Mouse (Mus musculus): ENCODE data around the gene Cenpv.
"Not testable (repeated sequence)": the region's sequence is repeated elsewhere in the genome, so short reads cannot be mapped to it uniquely, and the experiment has no call there.

Gene Cenpv

GRCm38 (mm10) chr11:62509571-62509970 is 29.5 kb downstream of the Cenpv start:
- intact Hi-C loops (cut with DNase I): no loop called here

DNA sequence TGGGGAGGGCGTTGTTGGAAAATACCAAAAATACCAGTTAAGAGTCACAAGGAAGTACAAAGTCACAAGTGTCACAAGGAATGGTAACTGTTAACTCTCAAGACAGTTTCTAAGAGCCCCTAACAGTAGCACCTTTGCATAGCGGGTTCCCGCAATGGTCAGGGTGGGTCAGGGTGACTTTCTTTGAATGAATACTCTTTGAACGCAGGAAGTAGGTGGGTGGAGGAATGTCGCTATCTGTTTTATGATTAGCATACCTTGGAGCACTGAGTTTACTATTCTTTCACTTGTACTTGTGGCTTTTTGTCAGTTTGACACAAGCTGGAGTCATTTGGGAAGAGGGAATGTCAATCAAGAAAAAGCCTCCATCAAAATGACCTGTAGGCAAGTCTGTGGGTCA is 30.2 kb downstream of the Cenpv start:
- intact Hi-C loops (cut with DNase I): not testable (repeated sequence)

DNA sequence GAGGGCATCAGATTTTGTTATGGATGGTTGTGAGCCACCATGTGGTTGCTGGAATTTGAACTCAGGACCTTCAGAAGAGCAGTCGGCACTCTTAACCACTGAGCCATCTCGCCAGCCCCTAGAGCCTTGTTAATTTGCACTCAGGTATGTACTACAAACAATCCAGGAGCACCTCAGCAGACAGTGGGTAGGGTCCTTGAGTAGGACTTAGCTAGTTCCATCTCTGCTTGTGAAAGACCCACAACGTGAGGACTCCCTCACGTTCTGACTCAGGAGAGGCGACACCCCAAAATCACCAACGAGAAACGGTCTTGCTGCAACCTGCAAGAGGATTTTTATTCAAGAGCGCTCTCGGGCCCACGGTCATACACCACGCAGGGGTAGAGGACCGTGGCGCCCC is 30.7 kb downstream of the Cenpv start:
- intact Hi-C loops (cut with DNase I): not testable (repeated sequence)

DNA sequence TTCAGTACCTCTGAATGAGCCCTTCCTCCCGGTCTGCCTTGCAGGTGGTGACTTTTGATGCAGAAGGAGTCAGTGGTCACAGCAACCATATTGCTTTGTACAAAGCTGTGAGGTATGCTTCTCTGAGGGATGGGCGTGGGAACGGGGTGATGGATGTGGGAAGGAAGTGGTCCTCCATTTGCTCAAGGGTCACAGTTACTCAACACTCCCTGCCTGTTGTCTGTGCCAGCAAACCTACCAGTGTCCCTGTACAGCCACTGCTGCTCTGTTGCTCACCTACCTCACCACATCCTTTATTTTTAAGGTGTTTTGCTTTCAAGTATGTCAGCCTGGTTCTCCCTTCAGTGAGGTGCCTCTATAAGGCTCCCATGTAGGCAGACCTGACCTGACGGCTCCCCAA is 31.4 kb downstream of the Cenpv start:
- intact Hi-C loops (cut with DNase I): no loop called here

GRCm38 (mm10) chr11:62500529-62500928 is 38.5 kb downstream of the Cenpv start:
- intact Hi-C loops (cut with DNase I): no loop called here

DNA sequence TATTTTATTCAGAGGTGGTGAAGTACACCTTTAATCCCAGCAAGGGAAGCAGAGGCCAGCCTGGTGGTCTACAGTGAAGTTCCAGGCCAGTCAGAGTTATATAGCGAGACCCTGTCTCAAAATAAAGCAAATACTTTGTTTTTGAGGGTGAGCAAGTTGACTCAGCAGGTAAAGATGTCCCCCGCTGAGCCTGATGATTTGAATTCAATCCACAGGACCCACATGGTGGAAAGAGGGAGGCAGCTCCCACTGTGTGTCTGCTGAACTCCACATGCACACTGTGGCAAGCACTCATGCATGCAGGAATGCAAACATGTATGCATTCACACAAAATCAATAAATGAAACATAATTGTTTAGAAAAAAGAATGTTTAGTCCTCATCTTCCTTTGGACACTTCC is 40.3 kb downstream of the Cenpv start:
- intact Hi-C loops (cut with DNase I): loop anchor here (5.0 kb wide), 1 partner anchor 42 kb away; the partner anchor contains the start of genes Ncor1 and Pigl

DNA sequence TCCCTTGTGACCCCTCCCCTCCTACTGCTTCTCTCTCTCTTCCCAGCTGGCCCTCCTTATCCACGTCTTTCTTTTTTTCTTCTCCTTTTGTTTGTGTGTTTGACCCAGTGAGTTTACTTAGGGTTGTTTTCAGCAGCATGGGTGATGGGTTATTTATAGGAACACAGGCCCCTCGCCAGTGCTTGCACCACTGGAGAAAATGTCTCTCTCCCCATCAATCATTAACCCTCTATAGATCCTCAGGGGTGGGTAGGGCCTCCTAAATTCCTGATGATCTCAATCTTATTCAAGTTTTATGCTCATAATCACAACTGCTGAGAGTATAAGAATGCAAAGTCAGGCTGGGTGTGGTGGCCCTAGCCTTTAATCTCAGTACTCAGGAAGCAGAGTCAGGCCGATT is 41.9 kb downstream of the Cenpv start:
- intact Hi-C loops (cut with DNase I): loop anchor here (2.0 to 5.0 kb wide), 2 partner anchors 40 to 78 kb away; partner anchors contain the start of genes Ncor1, Pigl and Trpv2

GRCm38 (mm10) chr11:62496151-62496715 is 42.8 kb downstream of the Cenpv start:
- intact Hi-C loops (cut with DNase I): loop anchor here (2.0 to 5.0 kb wide), 2 partner anchors 39 to 79 kb away; partner anchors contain the start of genes Ncor1, Pigl and Trpv2

DNA sequence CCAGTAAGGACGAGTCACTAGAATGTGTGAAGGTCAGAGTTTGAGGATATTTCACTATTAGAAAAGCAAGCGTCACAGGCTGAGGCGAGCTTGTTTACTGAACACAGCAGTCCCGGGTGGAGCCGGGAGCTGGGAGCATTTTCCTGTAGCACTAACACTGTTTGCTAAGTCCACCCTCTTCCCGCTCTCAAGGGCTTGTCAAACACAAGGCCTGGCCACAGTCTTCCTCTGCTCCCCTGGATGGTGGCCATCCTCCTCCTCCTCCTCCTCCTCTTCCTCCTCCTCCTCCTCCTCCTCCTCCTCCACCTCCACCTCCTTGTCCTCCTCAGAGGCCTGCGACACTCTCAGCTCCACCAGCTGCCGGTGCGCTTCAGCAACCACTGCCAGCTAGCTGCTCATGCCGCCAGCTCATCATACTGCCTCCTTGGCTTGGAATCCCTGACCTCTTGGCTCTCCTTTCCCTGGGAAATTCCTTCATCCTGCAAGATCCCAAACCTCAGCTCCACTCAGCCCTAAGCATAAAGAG is 43.7 kb downstream of the Cenpv start:
- intact Hi-C loops (cut with DNase I): loop anchor here (5.0 kb wide), 1 partner anchor 38 kb away; the partner anchor contains the start of genes Ncor1 and Pigl

DNA sequence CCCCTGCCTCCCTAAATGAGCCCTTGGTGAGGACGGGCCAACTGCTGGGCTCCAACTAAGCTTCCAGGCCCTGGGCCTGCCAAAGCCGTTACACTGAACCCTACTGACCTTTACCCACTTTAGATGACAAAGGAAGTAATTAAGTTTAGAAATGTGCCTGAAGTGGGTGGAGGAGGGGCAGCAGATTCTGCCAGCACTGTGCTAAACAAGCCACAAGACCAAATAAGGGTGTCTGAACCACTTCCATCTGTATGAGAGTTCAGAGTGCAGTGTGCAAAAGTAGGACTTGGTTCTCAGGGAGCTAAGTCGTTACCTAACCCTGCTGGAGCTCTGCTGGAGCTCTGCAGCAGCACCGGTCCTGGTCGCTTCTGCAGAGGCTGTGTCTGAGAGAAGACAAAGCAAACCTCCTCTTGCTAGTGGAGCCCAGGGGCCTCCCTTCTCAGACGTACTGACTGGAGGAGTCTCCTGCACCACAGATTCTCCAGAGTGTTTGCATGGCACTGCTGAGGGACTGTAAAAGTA is 44.2 kb downstream of the Cenpv start:
- intact Hi-C loops (cut with DNase I): loop anchor here (5.0 kb wide), 1 partner anchor 38 kb away; the partner anchor contains the start of genes Ncor1 and Pigl

DNA sequence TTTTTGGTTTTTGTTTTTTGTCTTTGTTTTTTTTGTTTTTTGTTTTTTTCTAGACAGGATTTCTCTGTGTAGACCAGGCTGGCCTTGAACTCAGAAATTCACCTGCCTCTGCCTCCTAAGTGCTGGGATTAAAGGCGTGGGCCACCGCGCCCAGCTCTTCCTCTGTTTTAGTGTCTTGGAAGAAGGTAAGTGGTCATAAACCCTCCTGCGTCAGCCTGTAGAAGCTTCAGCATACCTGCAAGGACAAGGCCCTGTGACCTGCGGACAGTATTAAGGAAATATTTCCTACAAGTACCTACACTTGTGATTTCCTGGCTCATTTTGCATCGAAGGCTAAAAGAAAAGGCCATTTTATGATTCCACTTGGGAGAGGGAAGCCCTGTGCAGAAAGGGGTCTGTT is 45.4 kb downstream of the Cenpv start:
- intact Hi-C loops (cut with DNase I): no loop called here

DNA sequence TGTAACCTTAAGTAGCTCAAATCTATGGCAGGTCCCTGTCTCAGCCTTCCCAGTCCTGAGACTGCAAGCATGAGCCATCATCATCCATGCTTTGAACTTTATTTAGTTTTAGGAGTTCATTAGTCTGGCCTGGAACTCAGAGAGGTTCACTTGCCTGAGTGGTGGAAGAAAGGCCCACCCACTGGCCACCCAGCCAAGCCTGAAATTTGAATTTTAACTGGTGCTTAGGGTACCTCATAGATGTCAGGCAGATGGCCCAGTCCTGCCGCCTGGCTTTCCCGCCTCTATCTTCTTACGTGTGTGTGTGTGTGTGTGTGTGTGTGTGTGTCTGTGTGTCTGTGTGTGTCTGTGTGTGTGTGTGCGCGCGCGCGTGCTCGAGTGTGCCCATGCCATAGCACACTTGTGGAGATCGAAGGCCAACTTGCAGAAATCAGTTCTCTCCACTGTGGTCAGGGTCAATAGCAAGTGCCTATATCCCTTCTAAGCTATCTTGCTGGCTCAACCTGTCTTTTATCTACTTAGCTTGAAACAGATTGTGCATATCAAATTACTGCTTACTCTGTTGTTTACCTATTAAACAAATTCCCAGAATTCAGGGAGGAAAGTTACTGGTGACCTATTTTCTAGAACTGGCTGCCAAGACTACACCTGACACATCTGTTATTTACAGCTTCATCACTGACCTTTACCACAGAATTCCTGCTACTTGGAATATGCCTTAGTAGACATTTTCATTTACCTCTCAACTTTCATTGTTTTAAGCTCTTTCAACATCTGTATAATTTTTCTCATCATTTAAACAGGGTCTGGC is 51.3 kb downstream of the Cenpv start:
- intact Hi-C loops (cut with DNase I): no loop called here

DNA sequence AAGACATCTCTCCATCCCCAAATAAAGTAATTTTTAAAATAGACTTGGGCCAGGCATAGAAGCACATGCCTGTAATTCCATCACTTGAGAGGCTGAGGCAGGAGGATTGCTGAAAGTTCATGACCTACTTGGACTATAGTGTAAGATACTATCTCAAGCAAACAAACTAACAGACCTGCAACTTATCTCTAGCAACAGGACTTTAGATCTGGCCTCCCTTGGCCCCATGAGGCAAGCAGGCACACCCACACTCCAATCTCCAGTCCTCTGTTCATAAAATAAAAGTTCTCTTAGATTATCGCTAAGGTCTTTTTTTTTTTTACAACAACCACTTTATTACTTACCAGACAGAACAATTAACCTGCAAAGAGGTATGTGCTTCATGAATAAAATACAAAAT is 52.1 kb downstream of the Cenpv start:
- intact Hi-C loops (cut with DNase I): no loop called here

- intact Hi-C loops (cut with DNase I): no loop called here
Measured at GRCm38 (mm10) chr11:62479581-62479980, 59.5 kb downstream of the Cenpv start.

DNA sequence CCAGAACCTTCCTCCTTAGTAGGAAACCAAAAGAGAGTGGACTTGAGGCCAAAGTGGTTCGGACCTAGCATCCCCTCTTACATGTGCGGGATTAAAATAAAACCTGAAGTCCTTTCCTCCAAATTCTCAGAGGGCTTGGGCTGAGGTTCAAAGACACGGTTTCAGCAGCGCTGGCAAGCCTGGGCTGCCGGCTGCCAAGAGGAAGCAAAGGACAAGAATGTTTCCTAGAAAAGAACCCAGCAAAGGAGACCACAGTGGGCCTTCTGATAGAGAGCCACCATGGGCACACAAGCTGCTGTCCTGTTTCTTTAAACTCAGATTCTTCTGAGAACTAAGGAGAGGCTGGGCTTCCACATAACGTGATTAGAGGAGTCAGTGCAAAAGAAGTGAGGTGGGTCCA is 60.1 kb downstream of the Cenpv start:
- intact Hi-C loops (cut with DNase I): no loop called here

GRCm38 (mm10) chr11:62476156-62476555 is 62.9 kb downstream of the Cenpv start:
- intact Hi-C loops (cut with DNase I): no loop called here
